Mouse (Mus musculus): ENCODE data around the gene Kdf1.

The Kdf1 gene

GRCm38 (mm10) chr4:133553448-133554330 is 34.9 kb downstream of the Kdf1 start:
- peaks cover 22% of the 10 kb centered on the region for H3K4me1 ChIP-seq (replicated peaks; ENCODE audit: low read depth, low read length)
- H3K36me3 ChIP-seq (ENCODE audit: insufficient read depth, low read length), result no peaks in the 10 kb centered on the region
- peak overlapping the region; percentile 63 for H3K4me3 ChIP-seq (replicated peaks; ENCODE audit: low read length)
- H3K9me3 ChIP-seq (ENCODE audit: low read length), result no peaks in the 10 kb centered on the region
- TF ChIP-seq NANOG (IDR thresholded peaks at IDR 0.05; ENCODE audit: borderline replicate concordance, low read length) (no peak), CTCF (conservative IDR thresholded peaks at IDR 0.05; ENCODE audit: low read length) (no peak), POU5F1 (IDR thresholded peaks at IDR 0.05; ENCODE audit: borderline replicate concordance, low read length) (no peak)
- H3K27me3 ChIP-seq (ENCODE audit: insufficient read depth, low read length), result peaks cover 35% of the 10 kb centered on the region

- Histone ChIP-seq H3K4me3 (replicated peaks; ENCODE audit: low read length) (no peak overlapping the region), H3K36me3 (ENCODE audit: insufficient read depth, low read length) (no peaks in the 10 kb centered on the region), H3K9me3 (ENCODE audit: low read length) (no peaks in the 10 kb centered on the region), H3K27me3 (ENCODE audit: insufficient read depth, low read length) (peaks cover 31% of the 10 kb centered on the region), H3K4me1 (replicated peaks; ENCODE audit: low read depth, low read length) (peaks cover 33% of the 10 kb centered on the region)
- TF ChIP-seq POU5F1 (IDR thresholded peaks at IDR 0.05; ENCODE audit: borderline replicate concordance, low read length) (no peak), CTCF (conservative IDR thresholded peaks at IDR 0.05; ENCODE audit: low read length) (no peak), NANOG (IDR thresholded peaks at IDR 0.05; ENCODE audit: borderline replicate concordance, low read length) (no peak)
These were observed 38.4 kb downstream of the Kdf1 start for GRCm38 (mm10) chr4:133557041-133557717.

GRCm38 (mm10) chr4:133559846-133560245 is 41.1 kb downstream of the Kdf1 start:
- H3K27me3 ChIP-seq (ENCODE audit: insufficient read depth, low read length), result peaks cover 13% of the 10 kb centered on the region
- H3K36me3 ChIP-seq (ENCODE audit: insufficient read depth, low read length), result no peaks in the 10 kb centered on the region
- H3K4me3 ChIP-seq (replicated peaks; ENCODE audit: low read length), result no peak overlapping the region
- no peaks in the 10 kb centered on the region for H3K9me3 ChIP-seq (ENCODE audit: low read length)
- peaks cover 27% of the 10 kb centered on the region for H3K4me1 ChIP-seq (replicated peaks; ENCODE audit: low read depth, low read length)
- no peak for TF ChIP-seq POU5F1 (IDR thresholded peaks at IDR 0.05; ENCODE audit: borderline replicate concordance, low read length)
- no peak for TF ChIP-seq CTCF (conservative IDR thresholded peaks at IDR 0.05; ENCODE audit: low read length)
- TF ChIP-seq NANOG (IDR thresholded peaks at IDR 0.05; ENCODE audit: borderline replicate concordance, low read length), result no peak

GRCm38 (mm10) chr4:133561622-133562021 is 42.9 kb downstream of the Kdf1 start:
- Histone ChIP-seq H3K36me3 (ENCODE audit: insufficient read depth, low read length) (no peaks in the 10 kb centered on the region), H3K27me3 (ENCODE audit: insufficient read depth, low read length) (peaks cover 6% of the 10 kb centered on the region), H3K9me3 (ENCODE audit: low read length) (no peaks in the 10 kb centered on the region), H3K4me1 (replicated peaks; ENCODE audit: low read depth, low read length) (peaks cover 23% of the 10 kb centered on the region), H3K4me3 (replicated peaks; ENCODE audit: low read length) (no peak overlapping the region)
- TF ChIP-seq NANOG (IDR thresholded peaks at IDR 0.05; ENCODE audit: borderline replicate concordance, low read length) (no peak), POU5F1 (IDR thresholded peaks at IDR 0.05; ENCODE audit: borderline replicate concordance, low read length) (no peak), CTCF (conservative IDR thresholded peaks at IDR 0.05; ENCODE audit: low read length) (no peak)

- peaks cover 28% of the 10 kb centered on the region for H3K4me1 ChIP-seq (replicated peaks; ENCODE audit: low read depth, low read length)
These were observed 44.4 kb downstream of the Kdf1 start for GRCm38 (mm10) chr4:133563123-133563571.

GRCm38 (mm10) chr4:133567251-133567650 is 48.5 kb downstream of the Kdf1 start:
- Histone ChIP-seq H3K4me3 (replicated peaks; ENCODE audit: low read length) (no peak overlapping the region), H3K4me1 (replicated peaks; ENCODE audit: low read depth, low read length) (peaks cover 34% of the 10 kb centered on the region), H3K9me3 (ENCODE audit: low read length) (no peaks in the 10 kb centered on the region), H3K36me3 (ENCODE audit: insufficient read depth, low read length) (no peaks in the 10 kb centered on the region), H3K27me3 (ENCODE audit: insufficient read depth, low read length) (no peaks in the 10 kb centered on the region)
- no peak for TF ChIP-seq CTCF (conservative IDR thresholded peaks at IDR 0.05; ENCODE audit: low read length)
- TF ChIP-seq POU5F1 (IDR thresholded peaks at IDR 0.05; ENCODE audit: borderline replicate concordance, low read length), result no peak
- no peak for TF ChIP-seq NANOG (IDR thresholded peaks at IDR 0.05; ENCODE audit: borderline replicate concordance, low read length)

More at GRCm38 (mm10) chr4:133563123-133563571, 44.4 kb downstream of the Kdf1 start:
- TF ChIP-seq POU5F1 (IDR thresholded peaks at IDR 0.05; ENCODE audit: borderline replicate concordance, low read length), result no peak
- peak overlapping the region; percentile 20; the same call in 1 of the 2 replicates for H3K4me3 ChIP-seq (replicated peaks; ENCODE audit: low read length)
- H3K36me3 ChIP-seq (ENCODE audit: insufficient read depth, low read length), result no peaks in the 10 kb centered on the region
- H3K27me3 ChIP-seq (ENCODE audit: insufficient read depth, low read length), result no peaks in the 10 kb centered on the region
- no peaks in the 10 kb centered on the region for H3K9me3 ChIP-seq (ENCODE audit: low read length)

- TF ChIP-seq CTCF (conservative IDR thresholded peaks at IDR 0.05; ENCODE audit: low read length) (no peak), NANOG (IDR thresholded peaks at IDR 0.05; ENCODE audit: borderline replicate concordance, low read length) (no peak), POU5F1 (IDR thresholded peaks at IDR 0.05; ENCODE audit: borderline replicate concordance, low read length) (no peak)
- H3K4me3 ChIP-seq (replicated peaks; ENCODE audit: low read length), result peak overlapping the region; percentile 65
These were observed 50.7 kb downstream of the Kdf1 start for GRCm38 (mm10) chr4:133569291-133570065.

GRCm38 (mm10) chr4:133570066-133570466 is 51.3 kb downstream of the Kdf1 start:
- Histone ChIP-seq H3K9me3 (ENCODE audit: low read length) (no peaks in the 10 kb centered on the region), H3K36me3 (ENCODE audit: insufficient read depth, low read length) (no peaks in the 10 kb centered on the region), H3K27me3 (ENCODE audit: insufficient read depth, low read length) (no peaks in the 10 kb centered on the region), H3K4me1 (replicated peaks; ENCODE audit: low read depth, low read length) (peaks cover 31% of the 10 kb centered on the region), H3K4me3 (replicated peaks; ENCODE audit: low read length) (peak overlapping the region; percentile 65)
- no peak for TF ChIP-seq POU5F1 (IDR thresholded peaks at IDR 0.05; ENCODE audit: borderline replicate concordance, low read length)
- no peak for TF ChIP-seq NANOG (IDR thresholded peaks at IDR 0.05; ENCODE audit: borderline replicate concordance, low read length)
- TF ChIP-seq CTCF (conservative IDR thresholded peaks at IDR 0.05; ENCODE audit: low read length), result no peak

More at GRCm38 (mm10) chr4:133569291-133570065, 50.7 kb downstream of the Kdf1 start:
- H3K4me1 ChIP-seq (replicated peaks; ENCODE audit: low read depth, low read length), result peaks cover 31% of the 10 kb centered on the region
- H3K9me3 ChIP-seq (ENCODE audit: low read length), result no peaks in the 10 kb centered on the region
- no peaks in the 10 kb centered on the region for H3K27me3 ChIP-seq (ENCODE audit: insufficient read depth, low read length)
- H3K36me3 ChIP-seq (ENCODE audit: insufficient read depth, low read length), result no peaks in the 10 kb centered on the region
